In genomic region chrX:51897059-51897458, GRCm38 (mm10) we compare ENCODE assay signal across 17 mouse cellular contexts.
DNase-seq lines count a peak whose midpoint lies in the region; ATAC-seq and TF ChIP-seq lines count a peak whose summit lies in the region.
"Had no signal": no experiment of that assay in that cellular context is flagged by ENCODE, and none has a peak within 500 bp of the region (broad histone marks: within the 10 kb centered on the region; RNA-seq: fewer than 3 reads in every experiment).

No protein-coding gene starts in this region.

- peak; percentile 40 for DNase-seq in 3T3-L1 (ENCODE audit: low read depth, low spot score)
- DNase-seq in embryo, embryonic 11.5 days (ENCODE audit: low read depth, low spot score), result peak; percentile 22
- DNase-seq in hindlimb bud, embryonic 11.5 days (ENCODE audit: extremely low spot score, low read depth, low spot score), result peak; percentile 8
- no peak for DNase-seq in adrenal gland, postnatal 36 days
- no peak for DNase-seq in lung, postnatal 10 days
- DNase-seq: adrenal gland, adult 2 months; cerebellum, adult 8-10 months; heart, adult 2 months; kidney, adult 18-20 months; kidney, postnatal 36 days; left cerebral cortex, postnatal 4 days; lung, postnatal 36 days had no signal

- no peaks in the 10 kb centered on the region for H3K4me1 ChIP-seq in ES-Bruce4 (ENCODE audit: control insufficient read depth, insufficient read depth, low read length)
- H3K4me1 ChIP-seq: forebrain, embryonic 13.5 days had no signal

- TF ChIP-seq POLR2A in ES-Bruce4 (IDR thresholded peaks at IDR 0.05; ENCODE audit: insufficient read depth, low read length), result no peak

- 0 out of 2 replicates have a peak overlapping the region, but pooled peaks have one; percentile 51 for H3K27ac ChIP-seq in ES-Bruce4 (ENCODE audit: insufficient read depth, low read length)
- H3K27ac ChIP-seq: forebrain, embryonic 13.5 days; heart, adult 2 months had no signal

- H3K9me3 ChIP-seq in ES-Bruce4 (replicated peaks; ENCODE audit: control insufficient read depth, insufficient read depth, low read length, poor library complexity, severe bottlenecking), result no peaks in the 10 kb centered on the region
- H3K9me3 ChIP-seq: forebrain, embryonic 13.5 days had no signal

- no peak for TF ChIP-seq CTCF in ES-Bruce4 (IDR thresholded peaks at IDR 0.05; ENCODE audit: low read depth, low read length)

- H3K36me3 ChIP-seq in ES-Bruce4 (ENCODE audit: control insufficient read depth, insufficient read depth, low read length, poor library complexity, severe bottlenecking), result no peaks in the 10 kb centered on the region

- no peak overlapping the region for H3K4me3 ChIP-seq in ES-Bruce4 (ENCODE audit: low read depth, low read length)
- H3K4me3 ChIP-seq: forebrain, embryonic 13.5 days; heart, adult 2 months had no signal

- TF ChIP-seq EP300 in ES-Bruce4 (IDR thresholded peaks at IDR 0.05; ENCODE audit: insufficient read depth, low read depth, low read length), result peak; percentile 76

- no peak overlapping the region for H3K9ac ChIP-seq in ES-Bruce4 (ENCODE audit: low read depth, poor library complexity, severe bottlenecking)
- H3K9ac ChIP-seq: forebrain, embryonic 13.5 days had no signal

- no peaks in the 10 kb centered on the region for H3K27me3 ChIP-seq in ES-Bruce4 (ENCODE audit: control insufficient read depth, insufficient read depth, low read length, poor library complexity, severe bottlenecking)
- H3K27me3 ChIP-seq: CH12.LX; forebrain, embryonic 13.5 days had no signal

- no peak for ATAC-seq in CD4-positive, CD25-positive, alpha-beta regulatory T cell, adult 4 months
- ATAC-seq: forebrain, embryonic 13.5 days; hindbrain, embryonic 16.5 days had no signal

Comparison
In these comparisons a context has a peak if more than half of its experiments do, and no peak if none do; other contexts are left out.
1. DNase-seq: peak in 3T3-L1 (single experiment), embryo, embryonic 11.5 days (single experiment) and hindlimb bud, embryonic 11.5 days (single experiment); none in adrenal gland, postnatal 36 days (0 of 2) and lung, postnatal 10 days (single experiment).